Mouse (Mus musculus): Measurements from ENCODE around the gene Klf3.
"Not testable (repeated sequence)": the region's sequence is repeated elsewhere in the genome, so short reads cannot be mapped to it uniquely, and the experiment has no call there.

Klf3 gene

GRCm38 (mm10) chr5:64877235-64878026, 74.2 kb downstream of the Klf3 start:
- DNase-seq (ENCODE audit: low read depth, low spot score) = no peak

- no peak for DNase-seq (ENCODE audit: low read depth, low spot score)
Measured at GRCm38 (mm10) chr5:64878027-64878425, 74.8 kb downstream of the Klf3 start.

- no peak for DNase-seq (ENCODE audit: low read depth, low spot score)
Measured at GRCm38 (mm10) chr5:64878526-64878925, 75.3 kb downstream of the Klf3 start.

- DNase-seq (ENCODE audit: low read depth, low spot score) = no peak
Measured at GRCm38 (mm10) chr5:64879241-64879640, 76.1 kb downstream of the Klf3 start.

- DNase-seq (ENCODE audit: low read depth, low spot score) = not testable (repeated sequence)
Measured at GRCm38 (mm10) chr5:64881559-64881958, 78.4 kb downstream of the Klf3 start.

GRCm38 (mm10) chr5:64881976-64882375, 78.8 kb downstream of the Klf3 start:
- not testable (repeated sequence) for DNase-seq (ENCODE audit: low read depth, low spot score)

Data from retina, adult 2 months (tissue).